Mouse (Mus musculus): ENCODE data around the gene Enpp7. TPM values are rescaled to one million over a fixed set of nuclear protein-coding genes. Genes with fewer than 3 reads are reported as not detected.

The Enpp7 gene
- polyA plus RNA-seq, 1 experiment from 2014 or later: not detected

GRCm38 (mm10) chr11:118965078-118965477, 22.9 kb upstream of the Enpp7 start:
- Histone ChIP-seq H3K9ac (replicated peaks; ENCODE audit: low read depth, low read length) (no peak overlapping the region), H3K4me1 (replicated peaks; ENCODE audit: control insufficient read depth, insufficient read depth, low read length) (peaks cover 18% of the 10 kb centered on the region), H3K27me3 (replicated peaks; ENCODE audit: control insufficient read depth, insufficient read depth, low read length) (no peaks in the 10 kb centered on the region), H3K36me3 (ENCODE audit: control insufficient read depth, insufficient read depth) (no peaks in the 10 kb centered on the region), H3K9me3 (ENCODE audit: control insufficient read depth, low read length) (no peaks in the 10 kb centered on the region), H3K4me2 (ENCODE audit: low read length) (no peak overlapping the region), H3K27ac (ENCODE audit: low read length) (no peak overlapping the region), H3K4me3 (replicated peaks; ENCODE audit: low read length) (no peak overlapping the region)
- no peak for ATAC-seq
- whole genome bisulfite sequencing: 29% methylated on average over 7 of the region's 7 CpGs

GRCm38 (mm10) chr11:118971470-118972034, 16.4 kb upstream of the Enpp7 start:
- H3K27me3 ChIP-seq (replicated peaks; ENCODE audit: control insufficient read depth, insufficient read depth, low read length): no peaks in the 10 kb centered on the region
- no peak overlapping the region for H3K4me2 ChIP-seq (ENCODE audit: low read length)
- no peaks in the 10 kb centered on the region for H3K9me3 ChIP-seq (ENCODE audit: control insufficient read depth, low read length)
- H3K9ac ChIP-seq (replicated peaks; ENCODE audit: low read depth, low read length): no peak overlapping the region
- H3K4me1 ChIP-seq (replicated peaks; ENCODE audit: control insufficient read depth, insufficient read depth, low read length): peaks cover 24% of the 10 kb centered on the region
- WGBS: 33% methylated on average over 20 of the region's 20 CpGs
- no peaks in the 10 kb centered on the region for H3K36me3 ChIP-seq (ENCODE audit: control insufficient read depth, insufficient read depth)
- no peak for ATAC-seq
- no peak overlapping the region for H3K27ac ChIP-seq (ENCODE audit: low read length)
- H3K4me3 ChIP-seq (replicated peaks; ENCODE audit: low read length): no peak overlapping the region

- Histone ChIP-seq H3K9me3 (ENCODE audit: control insufficient read depth, low read length) (no peaks in the 10 kb centered on the region), H3K9ac (replicated peaks; ENCODE audit: low read depth, low read length) (no peak overlapping the region), H3K4me3 (replicated peaks; ENCODE audit: low read length) (no peak overlapping the region), H3K27ac (ENCODE audit: low read length) (peak overlapping the region; percentile 90), H3K27me3 (replicated peaks; ENCODE audit: control insufficient read depth, insufficient read depth, low read length) (no peaks in the 10 kb centered on the region), H3K36me3 (ENCODE audit: control insufficient read depth, insufficient read depth) (no peaks in the 10 kb centered on the region), H3K4me1 (replicated peaks; ENCODE audit: control insufficient read depth, insufficient read depth, low read length) (peaks cover 24% of the 10 kb centered on the region), H3K4me2 (ENCODE audit: low read length) (no peak overlapping the region)
- ATAC-seq: peak; percentile 75
- WGBS: 29% methylated on average over 18 of the region's 18 CpGs
Measured at GRCm38 (mm10) chr11:118972431-118973377, 15.3 kb upstream of the Enpp7 start.

- Histone ChIP-seq H3K9ac (replicated peaks; ENCODE audit: low read depth, low read length) (no peak overlapping the region), H3K4me1 (replicated peaks; ENCODE audit: control insufficient read depth, insufficient read depth, low read length) (peaks cover 24% of the 10 kb centered on the region), H3K27me3 (replicated peaks; ENCODE audit: control insufficient read depth, insufficient read depth, low read length) (0 out of 2 replicates have a peak, but pooled peaks cover 3% of the 10 kb centered on the region), H3K4me2 (ENCODE audit: low read length) (no peak overlapping the region), H3K27ac (ENCODE audit: low read length) (no peak overlapping the region), H3K9me3 (ENCODE audit: control insufficient read depth, low read length) (no peaks in the 10 kb centered on the region), H3K4me3 (replicated peaks; ENCODE audit: low read length) (no peak overlapping the region), H3K36me3 (ENCODE audit: control insufficient read depth, insufficient read depth) (no peaks in the 10 kb centered on the region)
- ATAC-seq: no peak
- 86% methylated on average over 7 of the region's 7 CpGs for WGBS
Measured at GRCm38 (mm10) chr11:118974340-118974739, 13.6 kb upstream of the Enpp7 start.

GRCm38 (mm10) chr11:118975427-118975826, 12.6 kb upstream of the Enpp7 start:
- no peaks in the 10 kb centered on the region for H3K9me3 ChIP-seq (ENCODE audit: control insufficient read depth, low read length)
- WGBS: 2% methylated on average over 10 of the region's 10 CpGs
- ATAC-seq: 0 out of 2 replicates have a peak, but pooled peaks have one; percentile 16
- no peaks in the 10 kb centered on the region for H3K36me3 ChIP-seq (ENCODE audit: control insufficient read depth, insufficient read depth)
- peak overlapping the region; percentile 42 for H3K9ac ChIP-seq (replicated peaks; ENCODE audit: low read depth, low read length)
- no peak overlapping the region for H3K27ac ChIP-seq (ENCODE audit: low read length)
- H3K4me3 ChIP-seq (replicated peaks; ENCODE audit: low read length): peak overlapping the region; percentile 12; the same call in 1 of the 2 replicates
- 0 out of 2 replicates have a peak, but pooled peaks cover 3% of the 10 kb centered on the region for H3K27me3 ChIP-seq (replicated peaks; ENCODE audit: control insufficient read depth, insufficient read depth, low read length)
- H3K4me1 ChIP-seq (replicated peaks; ENCODE audit: control insufficient read depth, insufficient read depth, low read length): peaks cover 24% of the 10 kb centered on the region
- H3K4me2 ChIP-seq (ENCODE audit: low read length): peak overlapping the region; percentile 46

GRCm38 (mm10) chr11:118975917-118976316, 12.1 kb upstream of the Enpp7 start:
- Histone ChIP-seq H3K36me3 (ENCODE audit: control insufficient read depth, insufficient read depth) (no peaks in the 10 kb centered on the region), H3K27ac (ENCODE audit: low read length) (no peak overlapping the region), H3K4me1 (replicated peaks; ENCODE audit: control insufficient read depth, insufficient read depth, low read length) (peaks cover 24% of the 10 kb centered on the region), H3K9ac (replicated peaks; ENCODE audit: low read depth, low read length) (peak overlapping the region; percentile 42), H3K27me3 (replicated peaks; ENCODE audit: control insufficient read depth, insufficient read depth, low read length) (0 out of 2 replicates have a peak, but pooled peaks cover 3% of the 10 kb centered on the region), H3K9me3 (ENCODE audit: control insufficient read depth, low read length) (no peaks in the 10 kb centered on the region), H3K4me3 (replicated peaks; ENCODE audit: low read length) (peak overlapping the region; percentile 12; the same call in 1 of the 2 replicates), H3K4me2 (ENCODE audit: low read length) (peak overlapping the region; percentile 46)
- ATAC-seq: no peak
- 14% methylated on average over 12 of the region's 12 CpGs for WGBS

GRCm38 (mm10) chr11:118980388-118980787, 7.6 kb upstream of the Enpp7 start:
- Histone ChIP-seq H3K4me2 (ENCODE audit: low read length) (no peak overlapping the region), H3K27ac (ENCODE audit: low read length) (no peak overlapping the region), H3K9ac (replicated peaks; ENCODE audit: low read depth, low read length) (no peak overlapping the region), H3K4me3 (replicated peaks; ENCODE audit: low read length) (no peak overlapping the region), H3K36me3 (ENCODE audit: control insufficient read depth, insufficient read depth) (no peaks in the 10 kb centered on the region), H3K9me3 (ENCODE audit: control insufficient read depth, low read length) (no peaks in the 10 kb centered on the region), H3K4me1 (replicated peaks; ENCODE audit: control insufficient read depth, insufficient read depth, low read length) (peaks cover 6% of the 10 kb centered on the region), H3K27me3 (replicated peaks; ENCODE audit: control insufficient read depth, insufficient read depth, low read length) (0 out of 2 replicates have a peak, but pooled peaks cover 3% of the 10 kb centered on the region)
- ATAC-seq: no peak
- WGBS: 69% methylated on average over 2 of the region's 2 CpGs

- ATAC-seq: no peak
- no peaks in the 10 kb centered on the region for H3K9me3 ChIP-seq (ENCODE audit: control insufficient read depth, low read length)
- no peaks in the 10 kb centered on the region for H3K4me1 ChIP-seq (replicated peaks; ENCODE audit: control insufficient read depth, insufficient read depth, low read length)
- H3K27me3 ChIP-seq (replicated peaks; ENCODE audit: control insufficient read depth, insufficient read depth, low read length): 0 out of 2 replicates have a peak, but pooled peaks cover 3% of the 10 kb centered on the region
- H3K4me2 ChIP-seq (ENCODE audit: low read length): no peak overlapping the region
- no peak overlapping the region for H3K27ac ChIP-seq (ENCODE audit: low read length)
- H3K9ac ChIP-seq (replicated peaks; ENCODE audit: low read depth, low read length): no peak overlapping the region
- no peaks in the 10 kb centered on the region for H3K36me3 ChIP-seq (ENCODE audit: control insufficient read depth, insufficient read depth)
- 63% methylated on average over 18 of the region's 18 CpGs for WGBS
- H3K4me3 ChIP-seq (replicated peaks; ENCODE audit: low read length): no peak overlapping the region
Measured at GRCm38 (mm10) chr11:118981012-118981776, 6.8 kb upstream of the Enpp7 start.

Data from forebrain, embryonic 16.5 days (tissue).